ENCODE assay signal across 11 mouse cellular contexts in genomic region chr5:140174814-140175490, GRCm38 (mm10).
DNase-seq lines count a peak whose midpoint lies in the region; ATAC-seq and TF ChIP-seq lines count a peak whose summit lies in the region.
"Had no signal": no experiment of that assay in that cellular context is flagged by ENCODE, and none has a peak within 500 bp of the region (broad histone marks: within the 10 kb centered on the region; RNA-seq: fewer than 3 reads in every experiment).

No protein-coding gene starts in this region.

- 83% methylated on average over 14 of the region's 14 CpGs for WGBS in hindbrain, embryonic 10.5 days
- WGBS in hindbrain, postnatal 0 days: 66% methylated on average over 14 of the region's 14 CpGs
- WGBS in midbrain, embryonic 15.5 days: 47% methylated on average over 14 of the region's 14 CpGs

- H3K4me2 ChIP-seq in hindbrain, postnatal 0 days (ENCODE audit: low read depth, low read length): no peak overlapping the region
- no peak overlapping the region for H3K4me2 ChIP-seq in midbrain, embryonic 15.5 days
- H3K4me2 ChIP-seq: forebrain, embryonic 15.5 days had no signal

- H3K4me3 ChIP-seq in hindbrain, embryonic 10.5 days: no peak overlapping the region
- H3K4me3 ChIP-seq in hindbrain, postnatal 0 days (ENCODE audit: low read length): no peak overlapping the region
- H3K4me3 ChIP-seq in E14TG2a.4 (replicated peaks; ENCODE audit: low read length): peak overlapping the region; percentile 18; the same call in 1 of the 2 replicates
- H3K4me3 ChIP-seq in midbrain, embryonic 15.5 days: no peak overlapping the region
- no peak overlapping the region for H3K4me3 ChIP-seq in gastrocnemius, adult 2 months
- H3K4me3 ChIP-seq: forebrain, embryonic 15.5 days had no signal

- no peak for TF ChIP-seq CTCF in hindbrain, postnatal 0 days (IDR thresholded peaks at IDR 0.05; ENCODE audit: low read depth)
- no peak for TF ChIP-seq CTCF in E14TG2a.4 (conservative IDR thresholded peaks at IDR 0.05; ENCODE audit: low read length)
- TF ChIP-seq CTCF in gastrocnemius, adult 2 months (IDR thresholded peaks at IDR 0.05): no peak

- no peak overlapping the region for H3K9ac ChIP-seq in hindbrain, postnatal 0 days (replicated peaks; ENCODE audit: low read length)
- no peak overlapping the region for H3K9ac ChIP-seq in midbrain, embryonic 15.5 days

- intact Hi-C loops in gastrocnemius, adult 2 months (cut with DNase I): no loop called here

- no peaks in the 10 kb centered on the region for H3K9me3 ChIP-seq in hindbrain, embryonic 10.5 days
- no peaks in the 10 kb centered on the region for H3K9me3 ChIP-seq in hindbrain, postnatal 0 days (ENCODE audit: low read length)
- peaks cover 7% of the 10 kb centered on the region for H3K9me3 ChIP-seq in E14TG2a.4 (ENCODE audit: low read length)
- H3K9me3 ChIP-seq in midbrain, embryonic 15.5 days: no peaks in the 10 kb centered on the region
- H3K9me3 ChIP-seq: forebrain, embryonic 15.5 days had no signal

- H3K4me1 ChIP-seq in hindbrain, embryonic 10.5 days (replicated peaks): peaks cover 54% of the 10 kb centered on the region
- H3K4me1 ChIP-seq in hindbrain, postnatal 0 days (ENCODE audit: insufficient read depth, low read length): no peaks in the 10 kb centered on the region; the same call in 1 of the 2 replicates
- peaks cover 83% of the 10 kb centered on the region for H3K4me1 ChIP-seq in E14TG2a.4 (replicated peaks; ENCODE audit: low read depth, low read length)
- peaks cover 37% of the 10 kb centered on the region for H3K4me1 ChIP-seq in midbrain, embryonic 15.5 days

- no peak for DNase-seq in hindbrain, embryonic 10.5 days (ENCODE audit: low spot score)
- DNase-seq in hindbrain, postnatal 0 days (ENCODE audit: low spot score): no peak
- no peak for DNase-seq in gastrocnemius, adult 2 months
- no peak for DNase-seq in spleen, postnatal 4 days (ENCODE audit: low spot score in 2 of 2)
- no peak for DNase-seq in cerebellum, postnatal 36 days
- DNase-seq: heart, postnatal 36 days had no signal

- H3K27ac ChIP-seq in hindbrain, embryonic 10.5 days: peak overlapping the region; percentile 64
- H3K27ac ChIP-seq in hindbrain, postnatal 0 days: no peak overlapping the region
- peak overlapping the region; percentile 27; the same call in 1 of the 2 replicates for H3K27ac ChIP-seq in midbrain, embryonic 15.5 days
- no peak overlapping the region for H3K27ac ChIP-seq in gastrocnemius, adult 2 months
- H3K27ac ChIP-seq: stomach, postnatal 0 days had no signal

- H3K36me3 ChIP-seq in hindbrain, embryonic 10.5 days: no peaks in the 10 kb centered on the region
- no peaks in the 10 kb centered on the region for H3K36me3 ChIP-seq in hindbrain, postnatal 0 days (ENCODE audit: insufficient read depth, low read length)
- H3K36me3 ChIP-seq in E14TG2a.4 (ENCODE audit: insufficient read depth, low read length): peaks cover 15% of the 10 kb centered on the region
- H3K36me3 ChIP-seq in midbrain, embryonic 15.5 days (replicated peaks): no peaks in the 10 kb centered on the region
- H3K36me3 ChIP-seq: forebrain, embryonic 15.5 days had no signal

- H3K27me3 ChIP-seq in hindbrain, embryonic 10.5 days (ENCODE audit: insufficient read depth, poor library complexity, severe bottlenecking): no peaks in the 10 kb centered on the region
- H3K27me3 ChIP-seq in hindbrain, postnatal 0 days (ENCODE audit: insufficient read depth, low read length): no peaks in the 10 kb centered on the region
- H3K27me3 ChIP-seq in E14TG2a.4 (ENCODE audit: insufficient read depth, low read length): peaks cover 3% of the 10 kb centered on the region; the same call in 1 of the 2 replicates
- no peaks in the 10 kb centered on the region for H3K27me3 ChIP-seq in midbrain, embryonic 15.5 days (replicated peaks)
- H3K27me3 ChIP-seq: forebrain, embryonic 15.5 days had no signal

- ATAC-seq in hindbrain, postnatal 0 days: no peak
- ATAC-seq in hematopoietic stem cell, adult 5-6 weeks (replicated peaks in 1 of 2; ENCODE audit: insufficient read depth in 1 of 2, low FRiP score in 2 of 2, low TSS enrichment in 1 of 2, low read depth in 1 of 2, poor library complexity in 2 of 2, severe bottlenecking in 2 of 2): peak; percentile 40 to 51
- no peak for ATAC-seq in midbrain, embryonic 15.5 days (replicated peaks)
- ATAC-seq: forebrain, embryonic 15.5 days had no signal

Comparison
In these comparisons a context has a peak if more than half of its experiments do, and no peak if none do; other contexts are left out.
1. H3K27ac ChIP-seq: peak in hindbrain, embryonic 10.5 days (single experiment) and midbrain, embryonic 15.5 days (single experiment); none in hindbrain, postnatal 0 days (single experiment) and gastrocnemius, adult 2 months (single experiment).
2. ATAC-seq: peak in hematopoietic stem cell, adult 5-6 weeks (2 of 2); none in hindbrain, postnatal 0 days (single experiment) and midbrain, embryonic 15.5 days (single experiment).